Mouse (Mus musculus) hindbrain, embryonic 16.5 days (tissue): ENCODE data around the gene Aspscr1. TPM values are rescaled to one million over a fixed set of nuclear protein-coding genes. Genes with fewer than 3 reads are reported as not detected.

Experiments used
- ATAC-seq: fragments of 200-750 bp; cut with Nextera tagmentation; 2 replicates; pipeline ENCODE4 v1.8.0; 2017; ENCODE audit warnings: moderate TSS enrichment, moderate library complexity
- H3K27ac ChIP-seq: fragments of 300-500 bp; sonication (generic); 2 replicates; pipeline ENCODE4 v1.5.1; 2014; ENCODE audit warnings: low read depth, mild to moderate bottlenecking, control low read depth, low read length, moderate library complexity
- H3K27me3 ChIP-seq: fragments of 300-500 bp; sonication (generic); replicated peaks from 2 replicates; pipeline ENCODE4 v1.6.1; 2014; ENCODE audit warnings: low read length; ENCODE audit not compliant: control insufficient read depth, insufficient read depth
- H3K36me3 ChIP-seq: fragments of 300-500 bp; sonication (generic); 2 replicates; pipeline ENCODE4 v1.6.1; 2014; ENCODE audit warnings: mild to moderate bottlenecking, low read length, moderate library complexity, mixed read lengths; ENCODE audit not compliant: control insufficient read depth, insufficient read depth
- H3K4me1 ChIP-seq: fragments of 300-500 bp; sonication (generic); 2 replicates; pipeline ENCODE4 v1.6.1; 2014; ENCODE audit warnings: low read depth, low read length; ENCODE audit not compliant: control insufficient read depth, insufficient read depth
- H3K4me2 ChIP-seq: fragments of 300-500 bp; sonication (generic); 2 replicates; pipeline ENCODE4 v1.6.1; 2014; ENCODE audit warnings: mild to moderate bottlenecking, low read length, control low read depth, moderate library complexity
- H3K4me3 ChIP-seq: fragments of 300-500 bp; sonication (generic); 2 replicates; pipeline ENCODE4 v1.5.1; 2014; ENCODE audit warnings: mild to moderate bottlenecking, low read length, control low read depth, moderate library complexity
- H3K9ac ChIP-seq: fragments of 300-500 bp; sonication (generic); 2 replicates; pipeline ENCODE4 v1.6.1; 2014; ENCODE audit warnings: low read depth, mild to moderate bottlenecking, control low read depth, low read length, moderate library complexity
- H3K9me3 ChIP-seq: fragments of 300-500 bp; sonication (generic); 2 replicates; pipeline ENCODE4 v1.6.1; 2014; ENCODE audit warnings: mild to moderate bottlenecking, low read length, moderate library complexity; ENCODE audit not compliant: control insufficient read depth
- WGBS: fragments of 180-500 bp; shearing (Covaris S2); extraction: QIAGEN DNeasy Blood & Tissue Kit; methylation state at CpG from one replicate; pipeline ENCODE4 v1.1.7; 2014; 5-methylcytosine and 5-hydroxymethylcytosine counted together
- polyA plus RNA-seq: library from polyadenylated mRNA; unstranded; fragments of >200 nt; fragmentation: Nextera tagmentation; extraction: Ambion mirVana; gene quantifications from 2 replicates; pipeline ENCODE4 v1.2.1, GENCODE M21; 2015

The Aspscr1 gene
- polyA plus RNA-seq, 1 experiment from 2014 or later = 146 TPM

DNA sequence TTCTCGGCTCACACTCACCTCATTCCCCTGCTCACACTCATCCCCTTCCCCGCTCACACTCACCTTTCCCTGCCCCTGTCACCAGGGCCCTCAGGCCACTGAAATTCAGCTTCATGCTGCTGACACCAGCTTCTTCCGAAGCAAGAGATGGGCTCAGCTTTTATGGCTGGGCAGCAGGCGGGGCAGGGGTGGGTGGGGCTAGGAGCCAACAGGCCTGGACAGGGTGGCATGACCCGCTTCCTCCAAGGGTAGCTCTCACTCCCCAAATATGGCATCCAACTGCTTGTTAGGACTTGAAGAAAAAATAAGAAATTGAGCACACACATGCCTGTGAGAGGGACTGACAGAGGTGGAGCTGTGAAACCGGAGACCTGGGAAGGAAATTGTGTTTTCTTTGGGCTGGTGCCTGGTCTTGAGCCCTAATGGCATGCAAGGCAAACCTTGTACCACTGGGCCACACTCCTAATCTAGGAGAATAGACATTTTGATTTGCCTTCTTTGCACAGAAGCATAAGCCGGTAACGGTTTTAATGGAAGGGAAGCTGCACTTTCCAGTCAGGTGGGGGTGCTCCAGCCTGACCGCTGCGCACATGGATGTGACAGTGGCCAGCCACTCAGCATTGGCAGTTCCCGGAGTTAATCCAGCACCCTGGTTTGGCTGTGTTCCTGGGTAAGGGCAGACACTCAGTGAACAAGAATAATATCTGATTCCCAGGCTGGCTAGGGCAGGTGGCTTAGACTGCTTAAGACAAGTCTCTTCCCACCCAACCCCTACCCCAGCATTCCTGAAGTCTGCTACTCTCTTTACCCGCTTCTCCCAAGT is 59.3 kb downstream of the Aspscr1 start, which contains the start of gene Cbr2:
Gene Cbr2 (minus strand): TSS at position 257 of the 823 bp plus-strand sequence.
- H3K4me1 ChIP-seq = peaks cover under 1% of the 10 kb centered on the region; the same call in 1 of the 2 replicates
- H3K4me3 ChIP-seq = no peak within 1 kb of the TSS
- H3K36me3 ChIP-seq = no peaks in the 10 kb centered on the region
- H3K9me3 ChIP-seq = no peaks in the 10 kb centered on the region
- peaks cover 2% of the 10 kb centered on the region; the same call in 1 of the 2 replicates for H3K27me3 ChIP-seq
- 81% methylated on average over 12 of the region's 12 CpGs for WGBS
- no peak within 1 kb of the TSS for H3K27ac ChIP-seq
- H3K9ac ChIP-seq = no peak within 1 kb of the TSS
- H3K4me2 ChIP-seq = no peak within 1 kb of the TSS
- ATAC-seq = no peak

DNA sequence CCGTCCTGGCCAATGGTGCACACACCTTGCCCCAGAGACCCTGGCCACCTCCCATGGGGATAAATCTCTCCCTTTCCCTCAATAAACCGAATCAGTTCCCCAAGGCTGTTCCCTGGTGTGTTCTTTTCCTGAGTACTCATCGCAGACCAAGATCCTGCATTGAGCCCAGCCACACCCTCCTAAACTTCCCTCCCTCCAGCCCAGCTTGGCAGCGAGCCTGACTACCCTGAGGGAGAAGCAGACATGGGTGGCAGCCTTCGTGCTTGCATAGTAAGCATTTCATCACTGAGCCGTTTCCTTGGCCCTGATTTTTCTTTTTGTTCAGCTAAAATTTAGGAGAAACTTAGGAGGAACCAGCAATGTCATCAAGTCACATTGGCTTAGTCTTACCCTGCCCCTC is 60.7 kb downstream of the Aspscr1 start:
- no peak for ATAC-seq
- 60% methylated on average over 6 of the region's 6 CpGs for WGBS

DNA sequence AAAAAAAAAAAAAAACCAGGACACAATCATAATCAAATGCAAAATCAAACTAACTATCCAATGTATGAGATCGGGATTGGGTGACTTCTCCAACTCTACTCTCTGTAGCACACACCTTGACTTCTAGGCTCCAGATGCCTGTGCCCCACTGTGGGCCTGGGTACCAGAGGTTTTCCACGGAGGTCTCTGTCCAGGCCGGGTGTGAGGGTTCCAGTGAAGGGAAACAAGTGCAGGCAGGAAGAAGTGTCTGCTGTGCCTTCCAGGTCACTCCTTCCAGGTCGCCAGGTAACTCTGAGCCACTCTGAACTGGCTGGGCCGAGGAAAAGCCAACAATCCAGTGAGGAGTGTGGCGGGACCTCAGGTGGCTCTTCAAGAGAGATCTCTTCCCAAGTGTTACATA is 63.7 kb downstream of the Aspscr1 start:
- H3K4me1 ChIP-seq = no peaks in the 10 kb centered on the region
- H3K27ac ChIP-seq = no peak overlapping the region
- no peak for ATAC-seq
- no peak overlapping the region for H3K9ac ChIP-seq
- WGBS = 81% methylated on average over 6 of the region's 6 CpGs
- H3K4me2 ChIP-seq = no peak overlapping the region
- no peaks in the 10 kb centered on the region for H3K9me3 ChIP-seq
- no peak overlapping the region for H3K4me3 ChIP-seq
- H3K36me3 ChIP-seq = no peaks in the 10 kb centered on the region
- peaks cover 2% of the 10 kb centered on the region; the same call in 1 of the 2 replicates for H3K27me3 ChIP-seq

More for the DNA sequence above, 60.7 kb downstream of the Aspscr1 start:
- Histone ChIP-seq H3K4me2 (no peak overlapping the region), H3K9me3 (no peaks in the 10 kb centered on the region), H3K27me3 (peaks cover 2% of the 10 kb centered on the region; the same call in 1 of the 2 replicates), H3K9ac (no peak overlapping the region), H3K4me3 (no peak overlapping the region), H3K4me1 (no peaks in the 10 kb centered on the region), H3K27ac (no peak overlapping the region), H3K36me3 (no peaks in the 10 kb centered on the region)

DNA sequence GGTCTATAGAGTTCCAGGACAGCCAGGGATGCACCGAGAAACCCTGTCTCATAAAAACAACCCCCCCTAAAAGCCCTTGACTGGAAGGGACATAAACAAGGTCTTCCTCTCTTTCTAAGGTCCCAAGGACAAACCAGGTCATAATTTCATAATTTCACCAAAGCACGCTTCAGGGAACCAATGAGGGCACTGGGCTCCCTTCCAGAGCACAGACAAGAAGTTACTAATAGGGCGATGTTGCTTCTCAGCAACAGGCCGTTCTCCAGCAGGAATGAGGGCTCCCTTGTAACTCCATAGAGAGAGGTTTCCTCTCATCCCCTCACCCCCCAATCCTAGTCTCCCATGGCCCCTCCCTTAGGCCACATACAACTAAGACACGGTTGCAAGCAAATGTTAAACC is 68.2 kb downstream of the Aspscr1 start:
- WGBS = 92% methylated on average over 5 of the region's 5 CpGs
- no peaks in the 10 kb centered on the region for H3K36me3 ChIP-seq
- no peak overlapping the region for H3K4me3 ChIP-seq
- no peaks in the 10 kb centered on the region for H3K4me1 ChIP-seq
- H3K9ac ChIP-seq = no peak overlapping the region
- H3K27me3 ChIP-seq = no peaks in the 10 kb centered on the region
- no peak overlapping the region for H3K4me2 ChIP-seq
- no peak overlapping the region for H3K27ac ChIP-seq
- no peak for ATAC-seq
- no peaks in the 10 kb centered on the region for H3K9me3 ChIP-seq

DNA sequence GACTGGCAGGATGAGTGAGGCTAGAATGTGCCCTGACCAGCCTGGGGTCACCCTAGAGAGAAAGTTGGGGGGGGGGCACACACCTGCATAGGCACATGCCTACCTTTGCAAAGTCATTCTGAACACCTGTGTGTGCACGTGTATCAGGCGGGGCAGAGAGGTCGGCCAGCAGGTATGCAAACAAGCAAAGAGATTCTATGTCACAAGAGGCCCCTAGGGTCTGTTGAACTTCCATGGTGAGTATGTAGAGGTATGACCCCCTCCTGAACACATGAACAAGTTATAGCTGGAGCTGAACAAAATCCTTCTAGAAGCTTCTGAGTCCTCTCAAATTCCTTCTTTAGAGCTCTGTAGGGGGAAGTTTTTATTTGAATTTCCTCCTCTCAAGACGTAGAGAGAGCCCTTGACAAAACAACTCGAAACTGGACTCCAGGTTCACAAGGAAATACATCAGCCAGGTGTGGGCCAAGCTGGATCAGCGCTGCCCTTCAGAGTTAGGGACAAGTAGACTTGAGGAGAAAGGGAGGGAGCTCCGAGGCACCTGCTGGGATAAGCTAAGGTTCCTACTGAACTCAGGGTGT is 71.4 kb downstream of the Aspscr1 start:
- H3K4me3 ChIP-seq = no peak overlapping the region
- no peak overlapping the region for H3K9ac ChIP-seq
- H3K4me2 ChIP-seq = no peak overlapping the region
- ATAC-seq = no peak
- no peak overlapping the region for H3K27ac ChIP-seq
- H3K27me3 ChIP-seq = no peaks in the 10 kb centered on the region
- no peaks in the 10 kb centered on the region for H3K4me1 ChIP-seq
- H3K36me3 ChIP-seq = no peaks in the 10 kb centered on the region
- no peaks in the 10 kb centered on the region for H3K9me3 ChIP-seq
- WGBS = 78% methylated on average over 7 of the region's 7 CpGs

DNA sequence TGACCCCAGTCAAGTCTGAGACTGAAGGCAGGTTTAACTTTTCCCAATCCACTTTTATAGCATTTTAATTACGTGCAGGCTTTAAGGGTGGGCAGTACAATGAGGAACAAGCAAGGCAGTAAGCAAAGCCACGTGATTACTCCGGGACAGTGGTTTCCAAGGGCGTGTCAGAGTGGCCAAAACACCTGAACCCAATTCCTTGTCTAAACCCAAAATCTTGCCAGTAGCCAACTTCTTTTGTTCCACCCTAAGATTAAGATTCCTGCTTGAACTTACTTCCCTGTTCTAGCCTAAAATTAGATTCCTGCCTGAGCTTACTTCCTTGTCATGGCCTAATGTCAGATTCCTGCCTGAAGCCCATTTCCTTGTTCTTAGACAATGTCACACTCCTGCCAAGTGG is 75.2 kb downstream of the Aspscr1 start:
- WGBS = 88% methylated on average over 4 of the region's 4 CpGs
- no peak overlapping the region for H3K27ac ChIP-seq
- H3K4me2 ChIP-seq = no peak overlapping the region
- ATAC-seq = no peak
- no peaks in the 10 kb centered on the region for H3K4me1 ChIP-seq
- H3K9me3 ChIP-seq = no peaks in the 10 kb centered on the region
- H3K9ac ChIP-seq = no peak overlapping the region
- H3K4me3 ChIP-seq = no peak overlapping the region
- H3K27me3 ChIP-seq = no peaks in the 10 kb centered on the region
- H3K36me3 ChIP-seq = no peaks in the 10 kb centered on the region

DNA sequence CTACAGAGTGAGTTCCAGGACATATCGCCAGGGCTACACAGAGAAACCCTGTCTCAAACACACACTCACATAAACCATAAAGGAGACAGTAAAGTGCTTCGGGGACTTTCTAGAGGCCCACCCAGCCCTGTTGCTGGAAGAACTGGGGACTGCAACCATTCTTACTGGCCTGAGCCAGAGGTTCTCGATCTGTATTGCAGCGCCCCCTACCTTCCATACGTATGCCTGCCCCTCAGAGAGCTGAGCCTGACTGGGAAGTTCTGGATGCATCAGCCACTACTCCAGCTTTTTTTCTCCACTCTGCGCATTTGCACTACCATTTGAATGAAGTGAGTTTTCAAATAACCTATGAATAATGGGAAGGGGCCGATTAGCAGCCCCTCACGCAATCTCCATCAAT is 76.7 kb downstream of the Aspscr1 start:
- H3K36me3 ChIP-seq = no peaks in the 10 kb centered on the region
- H3K4me3 ChIP-seq = no peak overlapping the region
- no peak overlapping the region for H3K9ac ChIP-seq
- no peak for ATAC-seq
- H3K9me3 ChIP-seq = no peaks in the 10 kb centered on the region
- WGBS = 61% methylated on average over 8 of the region's 8 CpGs
- no peak overlapping the region for H3K4me2 ChIP-seq
- no peak overlapping the region for H3K27ac ChIP-seq
- H3K27me3 ChIP-seq = no peaks in the 10 kb centered on the region
- H3K4me1 ChIP-seq = no peaks in the 10 kb centered on the region

DNA sequence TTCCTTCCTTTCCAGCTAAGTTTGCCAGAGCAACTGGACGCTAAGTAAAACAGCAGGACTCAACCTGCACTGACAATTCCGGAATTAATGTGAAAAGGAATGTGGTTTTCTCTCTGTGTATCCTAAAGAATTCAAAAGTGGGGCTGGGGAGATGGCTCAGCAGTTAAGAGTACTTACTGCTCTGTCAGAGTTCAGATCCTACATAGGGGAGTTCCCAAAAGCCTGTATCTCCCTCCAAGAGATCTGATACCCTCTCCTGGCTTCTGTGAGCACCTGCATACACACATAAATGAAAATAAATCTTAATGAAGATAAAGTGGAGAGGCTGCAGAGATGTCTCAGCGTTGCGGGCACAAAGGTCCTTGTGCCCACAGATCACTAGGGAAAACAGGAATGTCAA is 78.8 kb downstream of the Aspscr1 start:
- no peak for ATAC-seq
- H3K4me3 ChIP-seq = no peak overlapping the region
- no peaks in the 10 kb centered on the region for H3K36me3 ChIP-seq
- no peak overlapping the region for H3K4me2 ChIP-seq
- H3K27me3 ChIP-seq = no peaks in the 10 kb centered on the region
- 75% methylated on average over 4 of the region's 4 CpGs for WGBS
- H3K9me3 ChIP-seq = no peaks in the 10 kb centered on the region
- H3K9ac ChIP-seq = no peak overlapping the region
- H3K27ac ChIP-seq = no peak overlapping the region
- H3K4me1 ChIP-seq = no peaks in the 10 kb centered on the region
